Mouse (Mus musculus): ENCODE data around the gene Insm2.

DNA sequence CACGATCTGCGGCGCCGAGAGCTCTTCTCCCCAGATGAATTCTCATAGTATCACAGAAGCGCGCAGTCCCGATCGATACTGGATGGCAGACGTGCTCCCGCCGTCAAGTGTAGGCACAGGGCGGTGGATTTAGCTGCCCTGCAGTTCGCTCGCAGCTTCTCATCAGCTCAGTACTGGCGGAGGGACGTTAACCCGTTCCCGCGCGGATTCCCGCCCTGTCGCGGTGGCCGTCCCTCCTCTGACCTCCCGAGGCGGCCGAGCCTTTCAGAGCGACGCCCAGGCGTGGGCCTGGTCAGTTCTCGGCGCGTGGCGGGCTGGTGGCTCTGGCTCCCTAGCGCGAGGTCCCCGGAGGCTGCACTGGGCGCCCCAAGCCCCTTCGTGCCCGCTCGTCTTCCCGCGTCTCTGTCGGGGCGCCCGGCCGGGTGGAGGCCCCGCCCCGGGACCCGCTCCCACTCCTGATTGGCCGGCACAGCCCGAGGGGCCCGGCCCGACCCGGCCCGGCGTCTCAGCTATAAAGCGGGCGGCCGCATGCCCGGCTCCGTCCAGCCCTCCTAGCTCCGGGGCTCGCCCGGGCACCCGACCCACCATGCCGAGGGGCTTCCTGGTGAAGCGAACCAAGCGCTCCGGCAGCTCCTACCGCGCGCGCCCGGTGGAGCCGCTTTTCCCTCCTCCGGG, at the start of gene Insm2:
- TF ChIP-seq POLR2A (IDR thresholded peaks at IDR 0.05; ENCODE audit: borderline replicate concordance, extremely low read depth, insufficient read depth, insufficient read length, poor library complexity, severe bottlenecking) (no peak), CTCF (IDR thresholded peaks at IDR 0.05; ENCODE audit: borderline replicate concordance, extremely low read depth, insufficient read depth, insufficient read length) (no peak)

Data from brain, embryonic 14.5 days (tissue).